Mouse (Mus musculus) stomach, postnatal 0 days (tissue): ENCODE data around the gene Gm17606.

ENCODE experiments used
- CTCF ChIP-seq: IDR thresholded peaks from 2 replicates; pipeline ENCODE4 v1.5.1; 2016; ENCODE audit warnings: antibody characterized with exemption, low read depth, mild to moderate bottlenecking, moderate library complexity
- EP300 ChIP-seq: optimal IDR thresholded peaks from 2 replicates; pipeline ENCODE3; 2016; ENCODE audit warnings: antibody characterized with exemption

- TF ChIP-seq CTCF (no peak), EP300 (no peak)
Measured at GRCm38 (mm10) chr14:54605752-54606321, 34.9 kb upstream of the Gm17606 start, which contains the start of gene 4931414P19Rik.
